Mouse (Mus musculus): ENCODE data around the gene Dok5.

Gene Dok5

DNA sequence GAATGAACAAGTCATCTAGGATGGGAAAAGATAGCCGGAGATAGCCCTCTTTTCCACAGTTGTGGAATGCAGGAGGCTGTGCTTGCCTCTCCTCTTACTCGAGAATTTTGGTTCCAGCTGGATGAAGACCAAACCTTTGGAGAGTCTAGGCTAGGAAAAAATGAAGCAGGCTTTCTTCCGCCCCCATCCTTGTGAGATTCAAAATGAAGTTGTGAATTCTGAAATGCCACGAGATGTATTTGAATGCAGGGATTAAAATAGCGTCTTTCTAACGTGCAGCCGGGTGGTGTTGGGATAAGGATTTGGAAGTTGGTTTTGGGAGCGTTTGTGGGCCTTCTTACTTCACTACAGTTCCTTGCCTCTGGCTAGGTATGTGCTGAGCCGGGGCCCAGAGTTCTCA, 6.8 kb downstream of the Dok5 start:
- in situ Hi-C loops (cut with MboI, MseI): no loop called here

- in situ Hi-C loops (cut with MboI, MseI): no loop called here
Measured at GRCm38 (mm10) chr2:170738891-170739290, 7.3 kb downstream of the Dok5 start.

GRCm38 (mm10) chr2:170739713-170740365, 8.2 kb downstream of the Dok5 start:
- in situ Hi-C loops (cut with MboI, MseI): no loop called here

GRCm38 (mm10) chr2:170743521-170743920, 11.9 kb downstream of the Dok5 start:
- in situ Hi-C loops (cut with MboI, MseI): no loop called here

GRCm38 (mm10) chr2:170748901-170749300, 17.3 kb downstream of the Dok5 start:
- in situ Hi-C loops (cut with MboI, MseI): no loop called here

- in situ Hi-C loops (cut with MboI, MseI): no loop called here
Measured at GRCm38 (mm10) chr2:170752191-170752850, 20.7 kb downstream of the Dok5 start.

DNA sequence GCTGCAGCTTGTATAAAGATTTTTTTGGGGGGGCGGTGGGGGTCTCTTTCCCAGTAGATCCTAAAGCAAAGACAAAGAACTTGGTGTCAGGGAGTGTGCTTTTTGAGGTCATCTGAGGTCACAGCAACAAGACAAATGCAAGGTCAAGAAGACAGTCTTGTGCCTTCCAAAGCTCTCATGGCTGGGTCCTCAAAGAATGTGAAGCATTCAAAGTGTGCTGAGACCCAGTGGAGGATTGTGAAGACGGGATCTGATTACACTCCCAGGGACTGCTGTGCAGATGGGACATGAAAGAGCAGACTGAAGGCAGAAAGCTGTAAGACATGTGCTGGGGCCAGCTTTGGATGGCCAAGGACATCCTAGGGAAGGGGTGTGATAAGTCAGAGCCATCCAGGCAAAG, 24.2 kb downstream of the Dok5 start:
- in situ Hi-C loops (cut with MboI, MseI): no loop called here

DNA sequence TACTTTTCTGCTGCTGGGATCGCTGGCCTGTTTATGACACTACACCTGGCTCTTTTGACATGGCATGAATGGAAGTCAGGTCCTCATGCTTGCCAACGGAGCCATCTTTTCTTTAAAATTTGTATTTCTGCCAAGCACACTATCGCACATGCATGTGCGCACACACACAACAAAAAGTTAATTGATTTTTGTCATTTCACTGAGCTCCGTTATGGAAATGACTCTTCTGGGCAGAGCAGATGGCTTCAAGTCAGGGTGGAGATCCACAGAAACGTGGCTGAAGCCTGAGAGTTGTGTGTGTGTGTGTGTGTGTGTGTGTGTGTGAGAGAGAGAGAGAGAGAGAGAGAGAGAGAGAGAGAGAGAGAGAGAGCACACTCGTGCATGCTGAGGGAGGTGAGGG, 25.1 kb downstream of the Dok5 start:
- in situ Hi-C loops (cut with MboI, MseI): no loop called here

DNA sequence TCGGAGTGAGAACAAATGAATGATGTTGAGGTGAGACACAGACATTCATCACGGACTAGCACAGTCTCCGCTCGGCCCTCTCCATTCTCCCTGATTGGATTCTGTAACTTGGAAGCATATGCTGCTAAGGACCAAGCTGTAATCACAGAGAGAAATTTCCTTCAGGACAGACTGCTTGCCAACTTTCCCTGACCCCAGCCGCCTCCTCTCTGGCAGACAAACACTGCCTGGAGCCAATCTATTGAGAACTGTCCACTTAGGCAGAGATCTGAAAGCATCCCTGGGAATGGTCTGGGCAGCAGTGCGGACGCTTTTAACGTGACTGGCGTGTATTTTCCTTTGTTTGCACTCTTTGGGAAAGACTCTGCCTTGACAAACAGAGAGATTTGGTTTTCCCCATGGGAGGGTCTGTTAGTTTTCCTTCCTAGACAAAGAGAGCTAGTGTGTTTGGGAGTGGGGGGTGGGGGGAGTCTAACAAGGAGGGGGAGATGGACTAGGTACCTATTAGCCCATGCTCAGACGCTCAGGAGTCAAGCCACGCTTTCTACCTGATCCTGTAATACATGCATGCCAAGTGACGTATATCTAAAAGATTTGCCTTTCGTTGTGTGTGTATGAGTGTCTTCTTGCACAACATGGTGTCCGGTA, 25.7 kb downstream of the Dok5 start:
- in situ Hi-C loops (cut with MboI, MseI): no loop called here

DNA sequence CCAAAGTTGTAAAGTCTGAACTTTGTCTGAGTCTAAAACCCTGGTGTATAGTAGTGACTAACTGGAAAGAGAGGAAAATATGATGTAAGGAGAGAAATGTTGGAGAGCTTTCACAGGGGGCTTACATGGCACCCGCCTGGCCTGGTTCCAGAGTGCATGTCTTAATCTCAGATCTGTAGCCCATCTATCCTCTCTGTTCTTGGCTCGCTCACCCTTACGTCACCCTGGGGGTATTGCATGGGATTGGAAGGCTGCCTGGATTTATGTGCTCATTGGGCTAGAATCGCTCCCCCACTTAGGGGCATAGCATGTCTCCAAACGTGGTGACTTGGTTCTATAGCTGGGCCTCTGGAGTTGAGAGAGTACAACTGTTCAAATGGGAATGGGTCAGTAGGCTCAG, 26.6 kb downstream of the Dok5 start:
- in situ Hi-C loops (cut with MboI, MseI): no loop called here

DNA sequence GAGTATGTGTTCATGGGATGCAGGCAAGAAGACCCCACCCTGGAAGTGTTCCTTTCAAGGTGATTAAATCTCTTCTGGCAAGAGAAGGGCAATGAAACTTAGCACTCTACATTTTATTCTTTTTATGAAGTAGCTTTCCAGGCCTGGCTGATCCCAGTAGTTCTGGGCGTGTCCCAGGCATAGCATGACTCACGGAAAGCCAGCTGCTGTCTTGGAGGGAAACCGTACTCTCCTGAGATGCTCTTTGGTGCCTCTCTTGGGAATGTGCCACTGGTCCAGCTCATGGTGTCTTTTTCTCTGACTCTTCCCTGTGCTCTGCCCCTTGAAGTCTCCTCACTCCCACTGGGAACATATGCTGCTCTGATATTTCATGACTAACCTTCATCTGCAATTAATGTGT, 33.1 kb downstream of the Dok5 start:
- in situ Hi-C loops (cut with MboI, MseI): no loop called here

DNA sequence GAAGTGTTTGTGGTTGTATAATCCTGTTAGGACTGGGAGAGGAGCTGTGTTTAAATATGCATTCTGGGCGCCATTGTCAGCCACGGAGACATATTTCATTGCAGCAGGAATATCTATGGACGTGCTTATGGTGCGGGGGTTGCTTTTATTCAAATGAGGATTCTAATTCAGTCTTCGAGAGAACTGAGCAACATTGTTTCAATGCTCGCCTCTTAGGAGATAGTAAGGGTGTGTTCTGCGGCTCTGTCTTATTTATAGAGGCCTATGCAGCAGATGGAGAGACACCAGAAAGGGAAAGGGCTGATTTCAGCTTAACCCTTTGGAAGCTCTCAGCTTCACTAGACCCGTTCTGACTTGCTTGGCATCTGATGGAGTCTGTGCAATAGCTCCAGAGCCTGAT, 35.6 kb downstream of the Dok5 start:
- in situ Hi-C loops (cut with MboI, MseI): no loop called here

GRCm38 (mm10) chr2:170768699-170769098, 37.1 kb downstream of the Dok5 start:
- in situ Hi-C loops (cut with MboI, MseI): no loop called here

DNA sequence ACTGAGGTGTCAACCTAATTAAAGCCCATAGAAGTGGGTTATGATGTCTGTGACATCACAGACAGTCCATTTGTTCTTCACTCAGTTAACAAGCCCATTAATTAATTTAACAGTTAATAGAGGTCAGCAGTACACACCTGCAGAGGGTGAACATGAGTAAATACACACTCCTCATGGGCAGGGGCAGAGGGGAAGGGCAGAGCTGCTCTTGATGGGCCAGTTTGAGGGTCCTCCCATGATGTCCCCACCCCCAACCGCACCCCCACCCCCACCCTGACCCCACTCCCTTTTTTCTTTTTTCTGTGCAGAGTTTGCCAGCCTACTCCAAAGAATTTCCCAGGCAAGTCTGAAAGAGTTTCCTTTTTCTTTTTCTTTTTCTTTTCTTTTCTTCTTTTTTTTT, 39.9 kb downstream of the Dok5 start:
- in situ Hi-C loops (cut with MboI, MseI): no loop called here

GRCm38 (mm10) chr2:170772126-170772884, 40.7 kb downstream of the Dok5 start:
- in situ Hi-C loops (cut with MboI, MseI): no loop called here

- in situ Hi-C loops (cut with MboI, MseI): no loop called here
Measured at GRCm38 (mm10) chr2:170772885-170773270, 41.3 kb downstream of the Dok5 start.

DNA sequence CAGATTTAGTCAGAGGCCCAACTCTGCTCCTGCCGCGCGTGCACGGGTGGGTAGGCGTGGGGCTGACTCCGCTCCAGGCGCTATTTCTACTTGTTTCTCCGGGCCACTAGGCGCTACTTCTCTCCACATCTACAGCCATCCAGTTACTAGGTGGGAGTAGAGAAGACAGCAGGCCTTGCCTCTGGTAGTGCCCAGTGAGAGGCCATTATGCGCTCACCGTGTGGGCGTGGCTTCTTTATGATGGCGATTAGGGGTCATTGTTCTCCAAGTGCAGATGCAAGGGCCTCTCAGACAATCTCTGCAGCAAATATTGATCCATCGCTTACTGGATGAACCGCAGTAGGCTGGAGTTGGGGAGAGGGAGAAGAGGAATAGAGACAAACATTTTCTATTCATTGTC, 44.0 kb downstream of the Dok5 start:
- in situ Hi-C loops (cut with MboI, MseI): no loop called here

GRCm38 (mm10) chr2:170776107-170776506, 44.5 kb downstream of the Dok5 start:
- in situ Hi-C loops (cut with MboI, MseI): no loop called here

GRCm38 (mm10) chr2:170777572-170777971, 46.0 kb downstream of the Dok5 start:
- in situ Hi-C loops (cut with MboI, MseI): no loop called here

DNA sequence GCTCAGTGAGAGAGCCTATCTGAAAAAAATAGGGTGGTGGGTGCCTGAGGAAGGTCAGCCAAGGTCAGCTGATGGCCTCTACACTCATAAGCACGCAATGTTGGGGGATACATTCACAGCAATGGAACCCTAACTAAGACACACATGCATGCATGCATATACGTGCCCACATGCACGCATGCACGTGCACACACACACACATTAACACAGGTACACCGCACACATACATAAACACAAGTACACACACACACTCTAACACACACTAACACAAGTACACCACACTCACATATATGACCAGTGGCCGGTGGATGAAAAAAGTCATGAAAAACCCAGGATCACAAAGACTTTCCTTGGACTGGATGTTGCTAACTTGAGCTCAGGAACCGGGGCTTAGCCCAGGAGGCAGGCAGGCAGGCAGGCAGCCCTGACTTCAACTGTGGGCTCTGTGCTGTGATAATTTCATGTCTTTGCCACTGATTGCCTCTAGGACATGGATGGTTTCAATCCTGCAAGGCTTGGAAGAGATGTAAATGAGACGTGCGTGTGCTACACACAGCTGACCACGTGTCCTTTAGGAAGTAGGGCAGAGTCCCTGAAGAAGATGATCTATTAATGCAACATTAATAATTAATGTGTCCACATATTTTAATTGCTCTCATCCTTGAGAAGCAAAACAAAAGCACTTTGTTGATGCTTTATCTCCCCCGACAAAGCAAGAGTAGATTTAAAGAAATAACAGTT, 48.6 kb downstream of the Dok5 start:
- in situ Hi-C loops (cut with MboI, MseI): no loop called here

GRCm38 (mm10) chr2:170788101-170788500, 56.5 kb downstream of the Dok5 start:
- in situ Hi-C loops (cut with MboI, MseI): no loop called here
